Mouse (Mus musculus): ENCODE data around the gene Wfdc1. TPM values are rescaled to one million over a fixed set of nuclear protein-coding genes. Genes with fewer than 3 reads are reported as not detected.

Wfdc1 gene
- polyA plus RNA-seq, 1 experiment from 2014 or later = 1.7 TPM

DNA sequence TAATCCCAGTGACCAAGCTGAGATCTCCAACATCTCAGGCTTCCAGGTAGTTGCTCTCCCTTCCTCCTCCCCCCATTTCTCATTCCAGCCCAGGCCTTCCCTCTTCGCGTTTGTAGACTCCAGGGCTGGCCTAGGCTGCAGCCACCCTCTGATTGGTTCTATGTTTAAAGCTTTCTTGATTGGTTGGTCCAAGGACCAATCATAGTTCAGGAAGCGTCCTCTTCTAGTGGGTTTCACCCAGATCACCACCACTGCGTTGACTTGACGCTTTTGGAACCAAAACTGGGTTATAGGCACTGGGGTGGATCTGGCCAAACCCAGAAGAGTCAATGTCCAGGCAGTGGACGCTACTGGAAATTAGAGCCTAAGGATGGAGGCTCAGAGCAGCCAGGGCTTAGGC, 56.2 kb downstream of the Wfdc1 start:
- H3K9ac ChIP-seq (ENCODE audit: low read length) = no peak overlapping the region
- 56% methylated on average over 6 of the region's 6 CpGs for WGBS
- H3K9me3 ChIP-seq (ENCODE audit: control insufficient read depth, low read length) = no peaks in the 10 kb centered on the region
- no peak overlapping the region for H3K4me2 ChIP-seq (ENCODE audit: low read depth)
- no peaks in the 10 kb centered on the region for H3K36me3 ChIP-seq (ENCODE audit: control insufficient read depth, insufficient read depth, low read length)
- H3K27me3 ChIP-seq (ENCODE audit: control insufficient read depth, insufficient read depth, low read length) = no peaks in the 10 kb centered on the region
- no peaks in the 10 kb centered on the region for H3K4me1 ChIP-seq (ENCODE audit: control insufficient read depth, insufficient read depth, low read length)
- DNase-seq (ENCODE audit: low spot score) (no peak), ATAC-seq (ENCODE audit: insufficient read depth, low FRiP score, low TSS enrichment) (no peak)
- no peak overlapping the region for H3K27ac ChIP-seq (ENCODE audit: low read depth, low read length)
- H3K4me3 ChIP-seq (ENCODE audit: low read depth, low read length) = no peak overlapping the region

DNA sequence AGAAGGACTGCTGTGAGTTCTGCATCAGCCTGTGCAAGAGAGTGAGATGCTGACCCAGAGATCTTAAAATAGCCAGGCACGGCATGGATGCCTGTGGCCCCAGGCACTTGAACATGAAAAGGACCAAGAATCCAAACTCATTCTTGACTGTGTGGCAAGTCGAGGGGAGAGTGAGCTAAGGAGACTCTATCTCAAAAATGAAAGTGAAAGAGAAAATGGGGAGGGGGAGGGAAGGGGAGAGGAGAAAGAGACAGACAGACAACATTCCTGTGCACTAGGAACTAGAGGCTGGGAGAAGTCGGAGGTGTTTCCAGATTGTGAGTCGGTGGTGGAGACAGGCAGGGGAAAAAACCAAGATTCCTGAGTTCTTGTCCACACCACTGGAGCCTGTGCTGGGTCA, 57.5 kb downstream of the Wfdc1 start:
- ATAC-seq (ENCODE audit: insufficient read depth, low FRiP score, low TSS enrichment) (no peak), DNase-seq (ENCODE audit: low spot score) (no peak)
- H3K27me3 ChIP-seq (ENCODE audit: control insufficient read depth, insufficient read depth, low read length) = no peaks in the 10 kb centered on the region
- no peak overlapping the region for H3K9ac ChIP-seq (ENCODE audit: low read length)
- no peak overlapping the region for H3K4me2 ChIP-seq (ENCODE audit: low read depth)
- no peaks in the 10 kb centered on the region for H3K4me1 ChIP-seq (ENCODE audit: control insufficient read depth, insufficient read depth, low read length)
- H3K36me3 ChIP-seq (ENCODE audit: control insufficient read depth, insufficient read depth, low read length) = no peaks in the 10 kb centered on the region
- H3K4me3 ChIP-seq (ENCODE audit: low read depth, low read length) = no peak overlapping the region
- 82% methylated on average over 4 of the region's 4 CpGs for WGBS
- no peak overlapping the region for H3K27ac ChIP-seq (ENCODE audit: low read depth, low read length)
- H3K9me3 ChIP-seq (ENCODE audit: control insufficient read depth, low read length) = no peaks in the 10 kb centered on the region

DNA sequence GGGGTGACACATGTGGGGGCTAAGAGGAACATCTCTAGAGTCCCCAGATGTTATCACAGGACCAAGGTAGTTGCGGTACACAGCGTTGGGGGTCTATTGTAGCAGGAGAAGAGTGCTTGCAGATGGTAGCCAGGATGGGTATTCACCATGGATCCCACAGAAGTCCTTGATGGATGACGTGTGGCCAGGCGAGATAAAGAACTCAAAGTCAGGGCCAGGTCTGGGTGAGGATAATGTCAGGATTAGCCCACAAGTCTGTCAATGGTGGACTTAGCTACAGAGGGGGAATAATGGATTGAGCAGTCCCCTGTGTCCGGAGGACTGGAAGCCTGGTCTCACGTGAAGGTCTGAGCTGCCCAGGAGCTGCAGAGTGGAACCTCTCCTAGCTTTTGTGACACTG, 58.4 kb downstream of the Wfdc1 start:
- Histone ChIP-seq H3K27me3 (ENCODE audit: control insufficient read depth, insufficient read depth, low read length) (no peaks in the 10 kb centered on the region), H3K4me2 (ENCODE audit: low read depth) (no peak overlapping the region), H3K36me3 (ENCODE audit: control insufficient read depth, insufficient read depth, low read length) (no peaks in the 10 kb centered on the region), H3K27ac (ENCODE audit: low read depth, low read length) (no peak overlapping the region), H3K9ac (ENCODE audit: low read length) (no peak overlapping the region), H3K9me3 (ENCODE audit: control insufficient read depth, low read length) (no peaks in the 10 kb centered on the region), H3K4me3 (ENCODE audit: low read depth, low read length) (no peak overlapping the region), H3K4me1 (ENCODE audit: control insufficient read depth, insufficient read depth, low read length) (no peaks in the 10 kb centered on the region)
- WGBS = 83% methylated on average over 6 of the region's 6 CpGs
- no peak for DNase-seq (ENCODE audit: low spot score)
- no peak for ATAC-seq (ENCODE audit: insufficient read depth, low FRiP score, low TSS enrichment)

DNA sequence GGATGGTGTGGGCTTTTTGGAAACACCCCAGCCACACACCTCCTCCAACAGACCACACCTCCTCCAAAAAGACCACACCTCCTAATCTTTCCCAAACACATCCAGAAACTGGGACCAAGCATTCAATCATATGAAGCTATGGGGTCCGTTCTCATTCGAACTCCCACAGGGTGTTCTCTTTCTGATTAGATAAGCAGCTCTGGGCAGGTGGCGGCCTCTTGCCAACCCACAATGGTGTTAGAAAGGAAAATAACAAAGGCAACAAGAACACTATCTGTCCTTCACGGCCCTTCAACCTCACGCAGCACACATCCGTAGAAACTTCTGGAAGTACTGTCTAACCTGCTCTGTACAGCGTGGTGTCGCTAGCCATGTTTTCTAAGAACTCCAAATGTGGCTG, 60.9 kb downstream of the Wfdc1 start:
- Histone ChIP-seq H3K9ac (ENCODE audit: low read length) (no peak overlapping the region), H3K9me3 (ENCODE audit: control insufficient read depth, low read length) (no peaks in the 10 kb centered on the region), H3K27me3 (ENCODE audit: control insufficient read depth, insufficient read depth, low read length) (no peaks in the 10 kb centered on the region), H3K4me1 (ENCODE audit: control insufficient read depth, insufficient read depth, low read length) (no peaks in the 10 kb centered on the region; the same call in 1 of the 2 replicates), H3K36me3 (ENCODE audit: control insufficient read depth, insufficient read depth, low read length) (no peaks in the 10 kb centered on the region), H3K4me2 (ENCODE audit: low read depth) (no peak overlapping the region), H3K27ac (ENCODE audit: low read depth, low read length) (no peak overlapping the region), H3K4me3 (ENCODE audit: low read depth, low read length) (no peak overlapping the region)
- no peak for ATAC-seq (ENCODE audit: insufficient read depth, low FRiP score, low TSS enrichment)
- WGBS = 90% methylated on average over 8 of the region's 8 CpGs
- no peak for DNase-seq (ENCODE audit: low spot score)

DNA sequence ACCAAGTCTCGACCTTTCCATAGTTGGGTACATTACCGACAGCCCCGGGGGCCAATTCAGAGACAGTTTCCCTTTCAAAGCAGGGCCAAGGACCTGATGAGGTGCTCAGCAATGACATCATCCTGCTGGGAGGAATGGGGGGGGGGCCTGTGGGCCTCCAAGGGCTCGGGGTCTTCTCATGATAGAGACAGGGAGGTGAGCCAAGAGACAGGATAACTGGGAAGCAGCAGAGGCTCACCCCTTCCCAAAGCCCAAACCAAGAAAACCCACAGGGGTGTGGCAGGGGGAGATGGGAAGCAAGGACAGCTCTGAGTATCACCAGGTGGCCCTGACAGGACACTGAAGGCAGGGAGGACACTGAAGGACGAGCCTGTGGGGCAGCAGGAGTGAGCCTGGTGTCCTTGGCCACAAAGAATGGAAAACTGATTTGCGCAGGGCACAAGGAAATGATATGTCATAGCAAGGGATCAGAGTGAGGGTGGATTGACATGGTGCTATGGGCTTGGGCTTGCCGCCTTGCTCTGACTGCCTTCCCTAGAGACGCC, 62.3 kb downstream of the Wfdc1 start:
- no peak overlapping the region for H3K9ac ChIP-seq (ENCODE audit: low read length)
- DNase-seq (ENCODE audit: low spot score) = no peak
- no peak overlapping the region for H3K4me3 ChIP-seq (ENCODE audit: low read depth, low read length)
- H3K27me3 ChIP-seq (ENCODE audit: control insufficient read depth, insufficient read depth, low read length) = no peaks in the 10 kb centered on the region
- no peak for ATAC-seq (ENCODE audit: insufficient read depth, low FRiP score, low TSS enrichment)
- H3K27ac ChIP-seq (ENCODE audit: low read depth, low read length) = no peak overlapping the region
- WGBS = 87% methylated on average over 8 of the region's 8 CpGs
- H3K4me2 ChIP-seq (ENCODE audit: low read depth) = no peak overlapping the region
- no peaks in the 10 kb centered on the region for H3K9me3 ChIP-seq (ENCODE audit: control insufficient read depth, low read length)
- no peaks in the 10 kb centered on the region; the same call in 1 of the 2 replicates for H3K4me1 ChIP-seq (ENCODE audit: control insufficient read depth, insufficient read depth, low read length)
- no peaks in the 10 kb centered on the region for H3K36me3 ChIP-seq (ENCODE audit: control insufficient read depth, insufficient read depth, low read length)

DNA sequence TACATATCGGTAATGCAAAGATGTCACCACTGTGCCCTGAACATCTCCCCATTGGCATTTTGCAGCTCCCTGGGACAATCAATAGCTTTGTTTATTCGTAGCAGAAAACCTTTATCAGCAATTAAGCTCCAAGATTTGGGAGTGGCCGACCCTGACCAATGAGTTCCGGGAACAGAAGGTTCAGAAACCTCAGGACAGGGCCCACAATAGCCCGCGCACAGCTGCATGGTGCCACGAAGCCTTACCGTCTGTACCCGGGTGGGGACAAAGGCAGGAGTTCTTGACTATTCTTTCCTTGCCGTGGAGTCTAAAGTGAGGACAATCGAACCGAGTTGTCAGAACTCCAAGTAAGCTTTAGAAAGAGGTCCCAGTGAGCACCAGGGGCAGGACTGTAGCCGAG, 65.9 kb downstream of the Wfdc1 start:
- no peak overlapping the region for H3K9ac ChIP-seq (ENCODE audit: low read length)
- no peaks in the 10 kb centered on the region for H3K27me3 ChIP-seq (ENCODE audit: control insufficient read depth, insufficient read depth, low read length)
- no peak overlapping the region for H3K4me2 ChIP-seq (ENCODE audit: low read depth)
- no peak for ATAC-seq (ENCODE audit: insufficient read depth, low FRiP score, low TSS enrichment)
- H3K4me3 ChIP-seq (ENCODE audit: low read depth, low read length) = no peak overlapping the region
- DNase-seq (ENCODE audit: low spot score) = no peak
- no peak overlapping the region for H3K27ac ChIP-seq (ENCODE audit: low read depth, low read length)
- no peaks in the 10 kb centered on the region; the same call in 1 of the 2 replicates for H3K4me1 ChIP-seq (ENCODE audit: control insufficient read depth, insufficient read depth, low read length)
- WGBS = 83% methylated on average over 13 of the region's 13 CpGs
- no peaks in the 10 kb centered on the region for H3K9me3 ChIP-seq (ENCODE audit: control insufficient read depth, low read length)
- H3K36me3 ChIP-seq (ENCODE audit: control insufficient read depth, insufficient read depth, low read length) = no peaks in the 10 kb centered on the region

DNA sequence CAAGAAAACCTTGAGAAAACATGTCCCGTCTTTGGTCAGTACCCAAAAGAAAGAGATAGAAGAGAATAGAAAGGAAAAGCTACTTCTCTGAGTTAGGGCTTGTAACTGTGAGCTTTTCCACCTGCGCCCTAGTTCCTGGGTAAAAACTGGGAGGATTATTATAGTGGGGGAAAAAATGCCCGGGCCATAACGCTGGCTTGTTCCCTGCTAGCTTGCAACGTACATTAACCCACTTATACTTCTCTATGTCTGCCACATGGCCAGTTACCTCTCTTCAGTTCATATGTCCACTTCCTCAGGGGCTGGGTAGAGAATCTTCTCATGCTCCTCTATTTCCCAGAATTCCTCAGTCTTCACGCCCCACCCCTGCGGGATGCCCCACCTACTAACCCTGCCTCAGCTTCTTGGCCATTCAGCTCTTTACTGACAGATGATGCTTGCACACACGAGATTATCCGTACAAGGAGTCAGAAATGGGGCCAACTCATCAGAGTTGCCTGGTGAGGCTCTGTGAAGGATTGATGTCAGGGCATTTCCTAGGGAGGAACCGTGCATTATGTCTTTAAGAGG, 70.3 kb downstream of the Wfdc1 start:
- Histone ChIP-seq H3K4me1 (ENCODE audit: control insufficient read depth, insufficient read depth, low read length) (no peaks in the 10 kb centered on the region), H3K4me2 (ENCODE audit: low read depth) (no peak overlapping the region), H3K27me3 (ENCODE audit: control insufficient read depth, insufficient read depth, low read length) (no peaks in the 10 kb centered on the region), H3K9ac (ENCODE audit: low read length) (no peak overlapping the region), H3K4me3 (ENCODE audit: low read depth, low read length) (no peak overlapping the region), H3K36me3 (ENCODE audit: control insufficient read depth, insufficient read depth, low read length) (no peaks in the 10 kb centered on the region), H3K27ac (ENCODE audit: low read depth, low read length) (no peak overlapping the region), H3K9me3 (ENCODE audit: control insufficient read depth, low read length) (no peaks in the 10 kb centered on the region)
- DNase-seq (ENCODE audit: low spot score) = no peak
- WGBS = 86% methylated on average over 10 of the region's 10 CpGs
- no peak for ATAC-seq (ENCODE audit: insufficient read depth, low FRiP score, low TSS enrichment)

DNA sequence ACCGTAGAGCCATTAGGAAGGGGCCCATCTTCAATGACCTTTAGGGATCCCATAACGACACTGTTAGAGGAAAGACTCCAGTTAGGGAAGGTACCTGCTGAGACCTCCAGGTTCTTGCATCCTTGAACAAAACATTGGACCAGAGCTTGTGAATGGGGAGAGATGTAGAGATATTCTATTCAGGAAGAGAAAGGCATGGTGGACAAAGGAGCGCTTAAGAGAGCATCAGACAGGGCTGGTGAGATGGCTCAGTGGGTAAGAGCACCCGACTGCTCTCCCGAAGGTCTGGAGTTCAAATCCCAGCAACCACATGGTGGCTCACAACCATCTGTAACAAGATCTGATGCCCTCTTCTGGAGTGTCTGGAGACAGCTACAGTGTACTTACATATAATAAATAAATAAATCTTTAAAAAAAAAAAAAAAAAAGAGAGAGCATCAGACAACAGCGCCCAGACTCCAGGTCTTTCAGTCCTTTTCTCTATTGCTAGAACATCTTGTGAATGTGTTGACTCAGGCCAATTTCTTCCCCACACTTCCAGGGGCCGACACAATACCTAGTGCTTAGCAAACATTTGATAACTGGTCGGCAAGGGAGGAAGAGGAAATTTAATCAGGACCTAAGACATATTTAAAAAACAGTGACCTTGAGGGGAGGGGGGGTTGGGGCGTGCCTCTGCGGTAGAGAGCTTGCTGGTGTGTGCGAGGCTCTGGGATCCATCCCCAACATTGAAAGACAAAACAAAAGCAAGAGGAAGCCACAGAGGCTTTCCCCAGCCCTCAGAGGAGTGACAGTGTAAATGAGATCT, 71.1 kb downstream of the Wfdc1 start:
- no peak overlapping the region for H3K9ac ChIP-seq (ENCODE audit: low read length)
- H3K36me3 ChIP-seq (ENCODE audit: control insufficient read depth, insufficient read depth, low read length) = no peaks in the 10 kb centered on the region
- WGBS = 81% methylated on average over 11 of the region's 11 CpGs
- no peaks in the 10 kb centered on the region for H3K9me3 ChIP-seq (ENCODE audit: control insufficient read depth, low read length)
- H3K27me3 ChIP-seq (ENCODE audit: control insufficient read depth, insufficient read depth, low read length) = no peaks in the 10 kb centered on the region
- DNase-seq (ENCODE audit: low spot score) (no peak), ATAC-seq (ENCODE audit: insufficient read depth, low FRiP score, low TSS enrichment) (no peak)
- no peaks in the 10 kb centered on the region for H3K4me1 ChIP-seq (ENCODE audit: control insufficient read depth, insufficient read depth, low read length)
- H3K27ac ChIP-seq (ENCODE audit: low read depth, low read length) = no peak overlapping the region
- no peak overlapping the region for H3K4me2 ChIP-seq (ENCODE audit: low read depth)
- no peak overlapping the region for H3K4me3 ChIP-seq (ENCODE audit: low read depth, low read length)

Measured in neural tube, embryonic 11.5 days (tissue).